ENCODE assay signal across 13 mouse cellular contexts in the genomic region with DNA sequence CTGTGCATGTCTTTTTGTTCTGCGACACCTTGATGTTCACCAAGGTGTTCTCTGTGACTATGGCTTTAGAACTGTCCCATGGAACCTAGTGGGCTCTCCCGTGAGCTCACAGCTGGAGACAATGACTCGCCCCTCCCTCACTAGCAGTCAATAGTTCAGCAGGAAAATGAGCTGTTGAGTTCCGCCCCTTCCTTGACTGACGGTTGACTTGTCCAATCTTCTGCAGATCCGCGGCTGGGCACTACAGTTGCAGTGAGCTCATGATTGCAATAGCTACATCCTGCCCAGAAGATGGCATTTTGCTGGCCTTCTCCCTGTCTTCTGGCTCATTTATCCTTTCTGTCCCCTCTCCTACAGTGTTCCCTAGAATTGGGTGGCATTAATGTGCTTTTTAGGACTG. TPM values are rescaled to one million over a fixed set of nuclear protein-coding genes. Genes with fewer than 3 reads are reported as not detected.
DNase-seq lines count a peak whose midpoint lies in the region; ATAC-seq and TF ChIP-seq lines count a peak whose summit lies in the region.
"Had no signal": no experiment of that assay in that cellular context is flagged by ENCODE, and none has a peak within 500 bp of the region (broad histone marks: within the 10 kb centered on the region; RNA-seq: fewer than 3 reads in every experiment).

No protein-coding gene starts in this region.

- no peak overlapping the region for H3K9ac ChIP-seq in midbrain, embryonic 11.5 days (ENCODE audit: low read length)
- no peak overlapping the region for H3K9ac ChIP-seq in stomach, postnatal 0 days (ENCODE audit: low read length)
- no peak overlapping the region for H3K9ac ChIP-seq in forebrain, embryonic 15.5 days (replicated peaks)
- H3K9ac ChIP-seq: limb, embryonic 13.5 days; midbrain, embryonic 15.5 days; neural tube, embryonic 13.5 days had no signal

- no peak for TF ChIP-seq EP300 in stomach, postnatal 0 days (optimal IDR thresholded peaks at IDR 0.05)

- intact Hi-C loops in left cerebral cortex, postnatal 4 days (cut with DNase I) = loop anchor here (5.0 kb wide), 1 partner anchor 356 kb away; no protein-coding TSS in a partner anchor

- H3K27ac ChIP-seq in midbrain, embryonic 11.5 days (ENCODE audit: low read depth, low read length) = no peak overlapping the region
- H3K27ac ChIP-seq in midbrain, embryonic 10.5 days (replicated peaks) = no peak overlapping the region
- H3K27ac ChIP-seq in stomach, postnatal 0 days (replicated peaks) = no peak overlapping the region
- no peak overlapping the region for H3K27ac ChIP-seq in forebrain, embryonic 15.5 days (replicated peaks)
- H3K27ac ChIP-seq: limb, embryonic 13.5 days; midbrain, embryonic 15.5 days; neural tube, embryonic 13.5 days had no signal

- H3K4me2 ChIP-seq in midbrain, embryonic 11.5 days = no peak overlapping the region
- H3K4me2 ChIP-seq in stomach, postnatal 0 days (replicated peaks; ENCODE audit: low read depth) = no peak overlapping the region
- no peak overlapping the region for H3K4me2 ChIP-seq in forebrain, embryonic 15.5 days (replicated peaks)
- H3K4me2 ChIP-seq: heart, embryonic 11.5 days; limb, embryonic 13.5 days; midbrain, embryonic 15.5 days; neural tube, embryonic 13.5 days had no signal

- H3K9me3 ChIP-seq in midbrain, embryonic 11.5 days (ENCODE audit: control insufficient read depth, low read length) = no peaks in the 10 kb centered on the region
- H3K9me3 ChIP-seq in midbrain, embryonic 10.5 days (replicated peaks) = no peaks in the 10 kb centered on the region
- H3K9me3 ChIP-seq in stomach, postnatal 0 days (ENCODE audit: control insufficient read depth, low read length) = no peaks in the 10 kb centered on the region
- H3K9me3 ChIP-seq in forebrain, embryonic 15.5 days = no peaks in the 10 kb centered on the region
- H3K9me3 ChIP-seq: limb, embryonic 13.5 days; midbrain, embryonic 15.5 days; neural tube, embryonic 13.5 days had no signal

- TF ChIP-seq CTCF in stomach, postnatal 0 days (IDR thresholded peaks at IDR 0.05; ENCODE audit: low read depth) = no peak

- no peak overlapping the region for H3K4me3 ChIP-seq in midbrain, embryonic 11.5 days (ENCODE audit: low read depth, low read length)
- no peak overlapping the region for H3K4me3 ChIP-seq in midbrain, embryonic 10.5 days
- no peak overlapping the region for H3K4me3 ChIP-seq in stomach, postnatal 0 days (ENCODE audit: low read depth, low read length)
- H3K4me3 ChIP-seq in forebrain, embryonic 15.5 days = no peak overlapping the region
- H3K4me3 ChIP-seq: limb, embryonic 13.5 days; midbrain, embryonic 15.5 days; neural tube, embryonic 13.5 days had no signal

- peak; percentile 24 to 28 for DNase-seq in cerebellum, postnatal 10 days
- no peak for DNase-seq in cerebellum, adult 18-20 months
- peak; percentile 83 for DNase-seq in midbrain, embryonic 11.5 days (ENCODE audit: low spot score, missing footprints)
- no peak for DNase-seq in midbrain, embryonic 10.5 days (ENCODE audit: low spot score)
- DNase-seq in adrenal gland, postnatal 10 days = peak; percentile 47
- DNase-seq in stomach, postnatal 0 days (ENCODE audit: low spot score) = peak; percentile 33
- DNase-seq in left cerebral cortex, postnatal 4 days = no peak
- DNase-seq: kidney, adult 9 months had no signal

- 71% methylated on average over 7 of the region's 7 CpGs for WGBS in midbrain, embryonic 11.5 days
- WGBS in midbrain, embryonic 10.5 days = 62% methylated on average over 7 of the region's 7 CpGs
- 65% methylated on average over 7 of the region's 7 CpGs for WGBS in stomach, postnatal 0 days
- 64% methylated on average over 7 of the region's 7 CpGs for WGBS in forebrain, embryonic 15.5 days

- H3K36me3 ChIP-seq in midbrain, embryonic 11.5 days (ENCODE audit: control insufficient read depth, insufficient read depth, low read length) = no peaks in the 10 kb centered on the region
- H3K36me3 ChIP-seq in midbrain, embryonic 10.5 days = no peaks in the 10 kb centered on the region
- H3K36me3 ChIP-seq in stomach, postnatal 0 days (ENCODE audit: control insufficient read depth, insufficient read depth, low read length) = no peaks in the 10 kb centered on the region
- H3K36me3 ChIP-seq in forebrain, embryonic 15.5 days = no peaks in the 10 kb centered on the region
- H3K36me3 ChIP-seq: limb, embryonic 13.5 days; midbrain, embryonic 15.5 days; neural tube, embryonic 13.5 days had no signal

- H3K27me3 ChIP-seq in midbrain, embryonic 11.5 days (ENCODE audit: control insufficient read depth, insufficient read depth, low read length) = no peaks in the 10 kb centered on the region
- H3K27me3 ChIP-seq in midbrain, embryonic 10.5 days (ENCODE audit: low read depth, poor library complexity, severe bottlenecking) = no peaks in the 10 kb centered on the region
- no peaks in the 10 kb centered on the region for H3K27me3 ChIP-seq in stomach, postnatal 0 days (ENCODE audit: control insufficient read depth, insufficient read depth, low read length)
- no peaks in the 10 kb centered on the region for H3K27me3 ChIP-seq in forebrain, embryonic 15.5 days
- H3K27me3 ChIP-seq: limb, embryonic 13.5 days; midbrain, embryonic 15.5 days; neural tube, embryonic 13.5 days had no signal

- no peak for ATAC-seq in midbrain, embryonic 11.5 days (ENCODE audit: low FRiP score)
- ATAC-seq in stomach, postnatal 0 days (ENCODE audit: low FRiP score, low TSS enrichment) = peak; percentile 13; the same call in 1 of the 2 replicates
- ATAC-seq in forebrain, embryonic 15.5 days (replicated peaks) = no peak
- ATAC-seq: midbrain, embryonic 15.5 days had no signal

- H3K4me1 ChIP-seq in midbrain, embryonic 11.5 days (ENCODE audit: control insufficient read depth, insufficient read depth, low read length) = no peaks in the 10 kb centered on the region
- H3K4me1 ChIP-seq in midbrain, embryonic 10.5 days = no peaks in the 10 kb centered on the region
- peaks cover 5% of the 10 kb centered on the region; the same call in 1 of the 2 replicates for H3K4me1 ChIP-seq in stomach, postnatal 0 days (replicated peaks; ENCODE audit: control insufficient read depth, insufficient read depth)
- peaks cover 11% of the 10 kb centered on the region; the same call in 1 of the 2 replicates for H3K4me1 ChIP-seq in forebrain, embryonic 15.5 days
- H3K4me1 ChIP-seq: midbrain, embryonic 15.5 days had no signal

RNA-seq across cellular contexts. Expression of a gene that starts 25.7 kb away (rescaled TPM):
- 7.0 and 8.0 TPM in 2 replicates for polyA plus RNA-seq in midbrain, embryonic 11.5 days (2014; fragmentation: Nextera tagmentation; extraction: Ambion mirVana)
- polyA plus RNA-seq in midbrain, embryonic 10.5 days (2016; fragmentation: Nextera tagmentation; extraction: Ambion mirVana) = 7.3 and 9.1 TPM in 2 replicates
- 10 to 100 TPM; 15.1 to 18.4 TPM for total RNA-seq in adrenal gland, postnatal 10 days (2021)
- 20.9 and 27.3 TPM in 2 replicates for polyA plus RNA-seq in stomach, postnatal 0 days (2015; fragmentation: Nextera tagmentation; extraction: Ambion mirVana)
- polyA plus RNA-seq in forebrain, embryonic 15.5 days (2015; fragmentation: Nextera tagmentation; extraction: Ambion mirVana) = 1.1 and 1.4 TPM in 2 replicates
- total RNA-seq in left cerebral cortex, postnatal 4 days (2021) = 1 to 10 TPM; 2.2 to 2.3 TPM

RNA-seq across cellular contexts. Expression of a gene that starts 59.5 kb away (rescaled TPM):
- polyA plus RNA-seq in midbrain, embryonic 11.5 days (2014; fragmentation: Nextera tagmentation; extraction: Ambion mirVana) = 4.1 and 4.3 TPM in 2 replicates
- 3.1 and 3.9 TPM in 2 replicates for polyA plus RNA-seq in midbrain, embryonic 10.5 days (2016; fragmentation: Nextera tagmentation; extraction: Ambion mirVana)
- 10 to 100 TPM in 1 of 2 experiments, 1 to 10 TPM in 1; 8.8 to 11.0 TPM for total RNA-seq in adrenal gland, postnatal 10 days (2021)
- 6.2 and 7.2 TPM in 2 replicates for polyA plus RNA-seq in stomach, postnatal 0 days (2015; fragmentation: Nextera tagmentation; extraction: Ambion mirVana)
- 4.4 and 5.4 TPM in 2 replicates for polyA plus RNA-seq in forebrain, embryonic 15.5 days (2015; fragmentation: Nextera tagmentation; extraction: Ambion mirVana)
- total RNA-seq in left cerebral cortex, postnatal 4 days (2021) = 1 to 10 TPM; 9.0 to 9.1 TPM

Comparison
In these comparisons a context has a peak if more than half of its experiments do, and no peak if none do; other contexts are left out.
1. DNase-seq: peak in cerebellum, postnatal 10 days (2 of 2), midbrain, embryonic 11.5 days (single experiment), adrenal gland, postnatal 10 days (single experiment) and stomach, postnatal 0 days (single experiment); none in cerebellum, adult 18-20 months (0 of 2), midbrain, embryonic 10.5 days (single experiment) and left cerebral cortex, postnatal 4 days (single experiment).